Mouse (Mus musculus) liver, adult 2 months (tissue): Measurements from ENCODE around the gene Paqr7. TPM values are rescaled to one million over a fixed set of nuclear protein-coding genes. Genes with fewer than 3 reads are reported as not detected.

ENCODE experiments used
- DNase-seq: peaks from one replicate; pipeline ENCODE4 v3.0.0-alpha.2; 2011; ENCODE audit warnings: low read depth, low spot score; ENCODE audit errors: extremely low read depth
- H3K27ac ChIP-seq: fragments of 200-500 bp; replicated peaks from 2 replicates; pipeline ENCODE4 v1.5.1; 2012; ENCODE audit warnings: low read depth, mild to moderate bottlenecking, control low read depth, inconsistent platforms, low read length; ENCODE audit not compliant: insufficient read depth
- H3K27me3 ChIP-seq: fragments of 200-500 bp; 2 replicates; pipeline ENCODE4 v1.6.1; 2012; ENCODE audit warnings: mild to moderate bottlenecking, moderate library complexity, low read length, inconsistent platforms; ENCODE audit not compliant: control insufficient read depth, insufficient read depth
- H3K36me3 ChIP-seq: fragments of 200-500 bp; 2 replicates; pipeline ENCODE4 v1.6.1; 2012; ENCODE audit warnings: low read length, inconsistent platforms; ENCODE audit not compliant: control insufficient read depth, insufficient read depth
- H3K4me1 ChIP-seq: fragments of 200-500 bp; 2 replicates; pipeline ENCODE4 v1.6.1; 2011; ENCODE audit warnings: low read length; ENCODE audit not compliant: control insufficient read depth, insufficient read depth
- H3K4me3 ChIP-seq: fragments of 200-500 bp; 2 replicates; pipeline ENCODE4 v1.5.1; 2011; ENCODE audit warnings: low read depth, mild to moderate bottlenecking, control low read depth, low read length, moderate library complexity; ENCODE audit not compliant: insufficient read depth
- H3K79me2 ChIP-seq: fragments of 200-500 bp; 2 replicates; pipeline ENCODE4 v1.6.1; 2012; ENCODE audit warnings: inconsistent platforms, mild to moderate bottlenecking, low read length, moderate library complexity; ENCODE audit not compliant: control insufficient read depth, insufficient read depth
- H3K9ac ChIP-seq: fragments of 200-500 bp; 2 replicates; pipeline ENCODE4 v1.6.1; 2012; ENCODE audit warnings: low read depth, mild to moderate bottlenecking, control low read depth, inconsistent platforms, low read length
- CTCF ChIP-seq: fragments of 200-500 bp; IDR thresholded peaks from 2 replicates; pipeline ENCODE4 v1.5.1; 2011; ENCODE audit warnings: low read depth, low read length, control low read depth
- POLR2A ChIP-seq: fragments of 200-500 bp; IDR thresholded peaks from 2 replicates; pipeline ENCODE4 v1.6.1; 2011; ENCODE audit warnings: low read length, control low read depth; ENCODE audit not compliant: insufficient read depth; ENCODE audit errors: extremely low read depth
- WGBS: fragments of 180-500 bp; shearing (Covaris S2); methylation state at CpG from one replicate; pipeline ENCODE4 v1.1.7; 2018; 5-methylcytosine and 5-hydroxymethylcytosine counted together
- polyA plus RNA-seq: library from polyadenylated mRNA; depleted of rRNA; stranded (reverse); fragments of >200 nt; gene quantifications from 2 replicates; pipeline ENCODE4 v1.2.3, GENCODE M21; 2012
- total RNA-seq: library from RNA; depleted of rRNA; stranded (reverse); fragments of >200 nt; gene quantifications from 2 replicates; pipeline ENCODE4 v1.2.3, GENCODE M21; 2014

Gene Paqr7
- total and polyA plus RNA-seq, 2 experiments, result 20.3 to 58.5 TPM

DNA sequence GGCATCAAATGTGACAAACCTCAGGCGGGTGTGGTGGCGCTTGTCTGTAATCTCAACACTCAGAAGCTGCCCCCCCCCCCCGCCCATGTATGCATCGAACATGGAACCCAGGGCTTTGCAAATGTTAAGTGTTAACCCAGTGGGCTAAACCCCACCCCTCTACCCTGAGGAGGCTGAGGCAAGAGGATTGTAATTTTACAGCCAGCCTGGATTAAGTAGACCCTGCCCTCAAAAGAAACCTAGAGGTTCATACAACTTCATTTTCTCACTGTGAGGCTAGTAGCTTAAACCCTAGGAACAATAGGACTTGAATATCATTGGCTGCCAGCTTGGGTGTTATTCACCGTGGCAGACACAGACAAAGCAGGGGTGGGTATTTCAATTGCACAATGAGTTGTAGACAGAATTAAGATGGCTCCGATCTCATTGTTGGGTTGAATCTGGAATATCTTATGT lies 27.1 kb upstream of the Paqr7 start:
- no peak overlapping the region; the same call in 1 of the 2 replicates for H3K4me3 ChIP-seq
- 25% methylated on average over 6 of the region's 6 CpGs for WGBS
- no peak overlapping the region for H3K9ac ChIP-seq
- TF ChIP-seq CTCF, result no peak
- TF ChIP-seq POLR2A, result no peak
- H3K36me3 ChIP-seq, result no peaks in the 10 kb centered on the region
- H3K27me3 ChIP-seq, result no peaks in the 10 kb centered on the region
- H3K27ac ChIP-seq, result no peak overlapping the region
- no peaks in the 10 kb centered on the region for H3K79me2 ChIP-seq
- H3K4me1 ChIP-seq, result peaks cover 4% of the 10 kb centered on the region
- DNase-seq, result no peak

DNA sequence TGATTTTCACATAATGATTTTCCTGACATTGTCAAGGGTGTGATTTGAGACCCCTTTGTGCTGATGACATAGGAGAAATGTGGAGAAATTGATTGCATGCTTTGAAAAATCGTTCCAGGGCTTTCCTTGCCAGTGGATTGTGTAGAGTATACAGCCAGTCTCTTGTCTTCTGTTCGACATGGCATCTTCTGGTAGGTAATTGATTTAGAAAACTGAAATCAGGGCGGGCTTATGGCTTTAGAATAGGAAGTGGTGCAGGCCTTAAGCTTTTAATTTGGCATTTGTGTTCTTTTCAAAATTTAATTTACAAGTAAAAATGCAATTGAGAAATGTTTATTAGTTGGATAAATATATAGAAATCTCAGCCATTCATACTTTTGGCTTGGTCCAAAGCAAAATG lies 26.5 kb upstream of the Paqr7 start:
- H3K79me2 ChIP-seq, result no peaks in the 10 kb centered on the region
- WGBS, result 82% methylated on average over 3 of the region's 3 CpGs
- H3K4me1 ChIP-seq, result peaks cover 4% of the 10 kb centered on the region
- no peak for DNase-seq
- H3K4me3 ChIP-seq, result no peak overlapping the region
- no peaks in the 10 kb centered on the region for H3K27me3 ChIP-seq
- TF ChIP-seq CTCF (no peak), POLR2A (no peak)
- H3K27ac ChIP-seq, result no peak overlapping the region
- no peak overlapping the region for H3K9ac ChIP-seq
- no peaks in the 10 kb centered on the region for H3K36me3 ChIP-seq

DNA sequence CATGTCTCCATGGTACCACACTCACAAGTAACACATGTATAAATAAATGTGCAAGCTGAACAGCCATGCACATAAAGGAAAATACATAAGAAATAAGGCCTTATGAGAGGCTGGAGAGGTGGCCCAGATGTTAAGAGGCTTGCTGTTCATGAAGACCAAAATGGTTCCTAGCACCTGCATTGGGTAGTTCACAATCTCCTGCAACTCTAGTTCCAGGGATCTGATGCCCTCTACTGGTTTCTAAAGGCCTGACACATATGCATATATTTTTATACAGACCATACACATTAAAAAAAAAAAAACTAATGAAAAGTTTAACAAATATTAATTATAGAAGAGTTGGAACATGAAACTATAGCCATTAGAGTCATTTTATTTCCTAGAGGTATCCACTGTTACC lies 25.0 kb upstream of the Paqr7 start:
- Histone ChIP-seq H3K27me3 (no peaks in the 10 kb centered on the region), H3K36me3 (no peaks in the 10 kb centered on the region), H3K79me2 (no peaks in the 10 kb centered on the region), H3K9ac (no peak overlapping the region), H3K4me1 (peaks cover 4% of the 10 kb centered on the region), H3K27ac (no peak overlapping the region), H3K4me3 (no peak overlapping the region)
- DNase-seq, result no peak
- no peak for TF ChIP-seq POLR2A
- no peak for TF ChIP-seq CTCF

DNA sequence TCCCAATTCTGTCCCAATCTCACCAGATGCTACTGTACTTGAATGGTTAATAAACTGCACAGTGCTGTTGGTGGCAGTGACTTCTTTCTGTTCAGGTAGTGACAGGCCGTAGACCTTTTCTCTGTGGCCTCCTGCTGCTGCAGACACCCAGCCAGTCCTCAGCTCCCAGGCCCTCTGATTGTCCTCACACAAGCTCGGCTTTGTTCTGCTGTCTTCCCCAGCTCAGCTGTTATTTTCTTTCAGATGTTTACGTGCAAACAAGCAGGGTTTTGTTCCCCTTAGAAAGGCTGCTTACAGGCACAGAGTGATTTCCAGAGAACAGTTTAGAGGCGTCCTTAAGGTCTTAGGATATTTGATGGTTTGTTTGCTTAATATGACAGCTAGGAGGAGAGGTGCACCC lies 22.7 kb upstream of the Paqr7 start:
- 93% methylated on average over 4 of the region's 4 CpGs for WGBS
- Histone ChIP-seq H3K4me1 (peaks cover 1% of the 10 kb centered on the region; the same call in 1 of the 2 replicates), H3K4me3 (no peak overlapping the region), H3K36me3 (no peaks in the 10 kb centered on the region), H3K27ac (no peak overlapping the region), H3K27me3 (no peaks in the 10 kb centered on the region), H3K79me2 (no peaks in the 10 kb centered on the region), H3K9ac (no peak overlapping the region)
- DNase-seq, result no peak
- TF ChIP-seq CTCF (no peak), POLR2A (no peak)

DNA sequence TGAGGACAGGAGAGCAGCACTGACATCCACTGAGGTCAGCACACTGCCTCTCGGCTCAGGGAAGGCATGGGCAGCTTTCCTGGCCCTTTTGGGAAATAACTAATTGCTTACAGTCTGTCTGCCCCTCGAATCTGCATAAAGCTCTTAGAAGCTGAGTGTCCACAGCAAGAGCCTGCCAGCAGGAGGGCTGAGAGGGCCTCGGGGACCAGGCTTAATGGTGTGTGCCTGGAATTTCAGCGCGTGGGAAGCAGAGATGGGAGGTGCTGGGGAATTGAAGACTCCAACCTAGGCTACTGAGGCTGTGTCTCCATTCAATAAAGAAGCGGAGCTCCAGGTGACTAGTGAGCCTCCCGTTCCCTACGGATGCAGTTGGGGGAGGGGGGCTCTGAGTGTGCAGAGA lies 22.3 kb upstream of the Paqr7 start:
- TF ChIP-seq POLR2A (no peak), CTCF (no peak)
- no peaks in the 10 kb centered on the region for H3K36me3 ChIP-seq
- WGBS, result 92% methylated on average over 8 of the region's 8 CpGs
- no peak overlapping the region for H3K27ac ChIP-seq
- no peaks in the 10 kb centered on the region for H3K79me2 ChIP-seq
- H3K9ac ChIP-seq, result no peak overlapping the region
- H3K4me3 ChIP-seq, result no peak overlapping the region
- DNase-seq, result no peak
- no peaks in the 10 kb centered on the region for H3K27me3 ChIP-seq
- peaks cover 1% of the 10 kb centered on the region; the same call in 1 of the 2 replicates for H3K4me1 ChIP-seq

DNA sequence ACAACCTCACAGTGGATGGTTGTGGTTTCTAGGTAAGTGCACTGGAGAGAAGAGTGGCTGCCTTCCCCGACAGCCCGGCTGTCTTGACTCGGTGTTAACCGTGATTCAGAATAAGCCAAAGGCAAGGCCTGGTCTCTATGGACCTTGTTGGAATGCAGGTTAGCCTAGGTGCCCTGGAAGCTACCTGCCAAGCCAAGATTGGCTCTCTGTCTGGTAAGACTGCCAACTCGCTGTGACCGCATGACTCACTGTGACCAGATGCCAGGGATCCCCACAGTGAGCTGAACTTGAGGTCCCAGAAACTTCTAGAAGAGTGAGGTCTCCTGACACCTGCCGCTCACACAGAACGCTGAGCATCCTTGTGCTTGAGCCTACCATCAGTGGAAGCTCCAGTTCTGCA lies 19.6 kb upstream of the Paqr7 start:
- 78% methylated on average over 8 of the region's 8 CpGs for WGBS
- Histone ChIP-seq H3K4me3 (no peak overlapping the region), H3K27me3 (no peaks in the 10 kb centered on the region), H3K36me3 (no peaks in the 10 kb centered on the region), H3K4me1 (peaks cover 1% of the 10 kb centered on the region; the same call in 1 of the 2 replicates), H3K27ac (no peak overlapping the region), H3K9ac (no peak overlapping the region), H3K79me2 (no peaks in the 10 kb centered on the region)
- DNase-seq, result peak; percentile 61
- TF ChIP-seq POLR2A (no peak), CTCF (no peak)

DNA sequence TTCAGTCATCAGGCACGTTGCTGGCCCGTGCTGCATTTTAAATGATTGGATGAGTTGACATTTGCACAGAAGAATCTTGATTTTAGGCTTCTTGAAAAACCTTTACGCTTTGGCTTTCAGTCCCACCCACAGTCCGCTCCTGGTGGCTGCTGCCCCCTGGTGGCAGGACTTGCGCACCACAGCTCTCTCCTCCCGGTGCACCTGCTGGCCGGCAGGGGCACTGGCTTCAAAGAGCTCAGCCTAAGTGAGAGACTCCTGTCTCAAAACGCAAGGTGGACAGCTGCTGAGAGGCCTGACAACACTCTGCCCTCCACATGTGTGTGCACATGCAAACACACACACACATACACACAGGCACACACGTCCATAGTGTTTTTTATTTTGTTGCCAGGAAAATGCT lies 18.5 kb upstream of the Paqr7 start:
- Histone ChIP-seq H3K9ac (no peak overlapping the region), H3K4me1 (peaks cover 1% of the 10 kb centered on the region; the same call in 1 of the 2 replicates), H3K27me3 (no peaks in the 10 kb centered on the region), H3K79me2 (no peaks in the 10 kb centered on the region), H3K27ac (no peak overlapping the region), H3K36me3 (no peaks in the 10 kb centered on the region), H3K4me3 (no peak overlapping the region)
- TF ChIP-seq CTCF (peak; percentile 100), POLR2A (no peak)
- peak; percentile 60 for DNase-seq
- 6% methylated on average over 9 of the region's 9 CpGs for WGBS
